Mouse (Mus musculus) C2C12 (cell line): ENCODE measurements at regions not wholly inside any gene's neighbourhood (a gene's known extent, or its start where the extent isn't known, plus 50 kb on each side); places are given as distances from the start of the nearest gene placed in this dataset.

ENCODE experiments used
- CEBPB ChIP-seq: IDR thresholded peaks from one replicate; pipeline ENCODE4 v1.6.1; 2011; ENCODE audit warnings: low read depth, mild to moderate bottlenecking, control low read depth, moderate library complexity
- CTCF ChIP-seq: IDR thresholded peaks from one replicate; pipeline ENCODE4 v1.5.1; 2011; ENCODE audit not compliant: control insufficient read depth, insufficient read depth, insufficient read length
- FOSL1 ChIP-seq: IDR thresholded peaks from one replicate; pipeline ENCODE4 v1.8.0; 2011; ENCODE audit warnings: mild to moderate bottlenecking, low read length; ENCODE audit not compliant: poor library complexity, insufficient read depth, severe bottlenecking
- MAX ChIP-seq: IDR thresholded peaks from one replicate; pipeline ENCODE4 v1.6.1; 2011; ENCODE audit warnings: mild to moderate bottlenecking, control low read depth
- MYOD1 ChIP-seq: IDR thresholded peaks from one replicate; pipeline ENCODE4 v1.6.1; 2011; ENCODE audit warnings: low read depth; ENCODE audit not compliant: control insufficient read depth, insufficient read length
- MYOG ChIP-seq: IDR thresholded peaks from one replicate; pipeline ENCODE4 v1.6.1; 2011; ENCODE audit not compliant: control insufficient read depth, insufficient read length; ENCODE audit errors: extremely low read depth
- USF1 ChIP-seq: IDR thresholded peaks from one replicate; pipeline ENCODE4 v1.6.1; 2011; ENCODE audit warnings: low read depth, mild to moderate bottlenecking, control low read depth, moderate library complexity

DNA sequence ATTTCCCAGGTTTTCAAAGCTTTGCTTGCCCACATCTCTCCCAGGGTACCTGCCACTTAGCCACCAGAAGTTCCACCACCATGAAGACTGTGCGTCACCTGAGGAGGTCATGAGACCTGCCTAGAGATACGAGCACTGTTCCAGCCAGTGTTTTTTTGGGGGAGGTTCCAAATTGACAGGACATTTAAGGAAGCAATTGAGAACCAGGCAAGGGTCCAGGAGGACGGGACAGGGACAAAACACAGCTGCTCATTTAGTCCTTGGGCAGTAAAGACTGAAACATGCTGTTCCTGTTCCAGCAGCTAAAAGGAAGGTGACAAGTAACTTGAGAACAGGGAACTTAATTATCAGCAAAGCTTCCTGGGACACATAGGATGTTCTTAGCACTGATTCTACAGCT is 226.8 kb upstream of the Pik3r1 start:
- TF ChIP-seq CTCF (no peak), USF1 (no peak), FOSL1 (no peak), MAX (no peak), MYOD1 (no peak), MYOG (no peak), CEBPB (no peak)
